Mouse (Mus musculus) small intestine, adult 2 months (tissue): Measurements from ENCODE around the gene Glrx3.

Experiments used
- CTCF ChIP-seq: fragments of 200-500 bp; IDR thresholded peaks from 2 replicates; pipeline ENCODE4 v1.5.1; 2012; ENCODE audit warnings: low read depth, mild to moderate bottlenecking, control low read depth, inconsistent platforms, low read length, moderate library complexity, mixed read lengths; ENCODE audit not compliant: insufficient replicate concordance, insufficient read length; ENCODE audit errors: extremely low read depth
- POLR2A ChIP-seq: fragments of 200-500 bp; IDR thresholded peaks from 2 replicates; pipeline ENCODE4 v1.6.1; 2012; ENCODE audit warnings: low read depth, mild to moderate bottlenecking, control low read depth, inconsistent platforms, low read length, moderate library complexity

DNA sequence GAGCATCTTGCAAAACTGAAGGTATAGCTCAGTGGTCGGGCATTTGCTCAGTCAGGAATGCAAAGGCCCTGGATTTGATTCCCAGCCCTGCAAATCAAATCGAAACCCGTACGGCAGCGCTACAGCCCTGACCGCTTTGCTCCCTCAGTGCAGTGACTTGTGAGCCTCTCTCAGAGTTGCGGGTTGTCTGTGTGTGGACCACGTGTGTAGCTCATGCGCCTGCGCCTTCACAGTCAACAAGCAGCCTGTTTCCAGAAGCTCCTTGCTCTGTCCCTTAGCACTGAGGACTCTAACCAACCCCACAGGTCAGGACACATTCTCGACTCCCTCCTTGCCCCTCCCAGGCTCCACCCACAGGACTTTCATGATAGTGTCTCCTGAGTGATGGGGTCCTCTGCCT lies 46.6 kb downstream of the Glrx3 start:
- TF ChIP-seq POLR2A = no peak
- no peak for TF ChIP-seq CTCF
